Mouse (Mus musculus) adipose tissue, adult 10 weeks (tissue): ENCODE measurements around the gene Acot4. TPM values are rescaled to one million over a fixed set of nuclear protein-coding genes. Genes with fewer than 3 reads are reported as not detected.

Source experiments
- polyA plus RNA-seq: library from polyadenylated mRNA; stranded (reverse); fragments of 350-450 nt; fragmentation: Illumina TruSeq; extraction: RNeasy Lipid Tissue Mini Kit (QIAGEN cat#74804); gene quantifications from one replicate; pipeline ENCODE4 v1.2.3, GENCODE M21; 2014; ENCODE audit warnings: low read depth, low replicate concordance

Gene Acot4
- polyA plus RNA-seq = 2.2 TPM

GRCm38 (mm10) chr12:84038241-84038640 is at the start of gene Acot4:
Gene Acot4 (plus strand): TSS chr12:84038379.

GRCm38 (mm10) chr12:84009171-84009965 is 28.8 kb upstream of the Acot4 start, which contains the start of gene Acot1:
Gene Acot1 (plus strand): TSS chr12:84009490.

GRCm38 (mm10) chr12:84038691-84039111 is 522 bp downstream of the Acot4 start, which contains the start of gene Gm49366:
Gene Gm49366 (plus strand): TSS chr12:84038935.

GRCm38 (mm10) chr12:84051937-84052474 is 13.8 kb downstream of the Acot4 start, which contains the start of gene Acot3:
Gene Acot3 (plus strand): TSS chr12:84052144.

GRCm38 (mm10) chr12:84068986-84069385 is 30.8 kb downstream of the Acot4 start, which contains the start of gene Acot5:
Gene Acot5 (plus strand): TSS chr12:84069325.

Other genes starting within 250 kb of the Acot4 start
- gene Numb, start 116.4 kb upstream of the Acot4 start, polyA plus RNA-seq = 34.6 TPM
- 6.8 TPM for gene Riox1, start 87.8 kb upstream of the Acot4 start, polyA plus RNA-seq
- 0.60 TPM for gene Heatr4, start 53.5 kb upstream of the Acot4 start, polyA plus RNA-seq
- gene Acot2, start 50.5 kb upstream of the Acot4 start, polyA plus RNA-seq = 11.1 TPM
- 39.7 TPM for gene Acot1, start 28.9 kb upstream of the Acot4 start, polyA plus RNA-seq
- gene Gm49366, start 556 bp downstream of the Acot4 start, polyA plus RNA-seq = not detected
- gene Acot3, start 13.8 kb downstream of the Acot4 start, polyA plus RNA-seq = not detected
- 0.42 TPM for gene Acot5, start 30.9 kb downstream of the Acot4 start, polyA plus RNA-seq
- 6.1 TPM for gene Acot6, start 62.3 kb downstream of the Acot4 start, polyA plus RNA-seq
- gene Dnal1, start 76.0 kb downstream of the Acot4 start, polyA plus RNA-seq = 13.8 TPM
- gene Pnma1, start 110.1 kb downstream of the Acot4 start, polyA plus RNA-seq = 0.45 TPM
- gene Elmsan1, start 180.5 kb downstream of the Acot4 start, polyA plus RNA-seq = 13.1 TPM
- gene Ptgr2, start 246.9 kb downstream of the Acot4 start, polyA plus RNA-seq = 60.9 TPM